Mouse (Mus musculus) c-Kit-positive CD71-positive TER-119-negative erythroid progenitor cells, embryonic 14.5 days (primary cell): ENCODE results near the gene Hhex.
A peak's percentile ranks its signal among the peaks of the same experiment; 100 is the strongest.

Experiments
- DNase-seq: peaks from one replicate; pipeline ENCODE4 v3.0.0-alpha.2; 2013; ENCODE audit warnings: low read depth

Hhex gene

GRCm38 (mm10) chr19:37449246-37449645 lies 14.6 kb downstream of the Hhex start:
- no peak for DNase-seq

DNA sequence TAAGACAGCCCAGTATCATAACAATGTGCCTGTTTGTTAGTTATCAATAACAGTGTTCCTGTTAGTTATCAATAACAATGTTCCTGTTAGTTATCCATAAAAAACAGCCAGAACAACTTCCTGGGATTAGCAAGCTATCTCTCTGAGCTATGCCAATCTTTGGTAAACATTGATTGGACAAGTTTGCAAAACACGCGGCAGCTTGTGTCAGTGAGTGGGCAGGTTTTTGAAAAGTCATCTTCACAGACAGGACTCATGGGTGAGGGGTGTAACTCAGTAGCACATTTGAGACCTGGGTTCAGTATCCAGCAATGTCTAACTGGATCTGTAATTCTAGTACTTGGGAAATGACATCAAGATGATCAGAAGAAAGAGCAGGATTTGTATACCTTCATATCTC lies 20.9 kb downstream of the Hhex start:
- DNase-seq = no peak

DNA sequence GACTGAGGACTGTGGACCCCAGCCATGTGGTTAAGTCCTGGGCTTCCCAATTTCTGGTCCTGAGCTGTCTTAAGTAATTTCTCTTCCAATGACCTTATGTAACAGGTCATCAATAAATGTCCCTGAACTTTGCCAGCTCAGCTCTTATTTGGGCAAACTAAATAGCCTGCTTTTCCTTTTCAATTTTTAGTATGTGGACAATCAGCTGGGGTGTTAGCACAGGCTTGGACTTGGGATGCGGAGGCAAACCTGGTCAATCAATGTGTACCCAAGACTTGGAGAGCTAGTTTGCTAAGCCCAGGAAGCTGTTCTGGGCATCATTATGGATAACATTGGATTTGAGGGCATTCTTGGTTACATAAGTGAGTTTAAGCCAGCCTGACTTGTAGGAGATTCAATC lies 21.4 kb downstream of the Hhex start:
- DNase-seq = no peak

DNA sequence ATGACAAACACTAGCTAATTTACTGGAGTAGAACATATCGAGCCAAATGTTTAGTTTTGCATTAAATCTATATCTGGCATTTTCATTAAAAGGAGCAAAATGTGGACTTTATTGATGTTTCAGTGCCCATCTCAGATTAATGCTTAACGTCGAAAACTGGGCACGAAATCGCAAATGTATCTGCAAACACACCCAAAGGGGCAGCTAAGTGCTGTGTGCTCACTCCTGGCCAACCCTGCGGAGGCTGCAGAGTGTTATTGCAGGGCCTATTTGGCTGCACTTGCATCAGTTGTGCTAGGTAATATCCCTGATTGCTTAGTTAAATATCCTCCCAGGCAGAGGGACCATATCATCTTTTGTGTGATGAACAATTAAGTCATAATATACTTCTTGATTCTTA lies 23.4 kb downstream of the Hhex start:
- DNase-seq = no peak

DNA sequence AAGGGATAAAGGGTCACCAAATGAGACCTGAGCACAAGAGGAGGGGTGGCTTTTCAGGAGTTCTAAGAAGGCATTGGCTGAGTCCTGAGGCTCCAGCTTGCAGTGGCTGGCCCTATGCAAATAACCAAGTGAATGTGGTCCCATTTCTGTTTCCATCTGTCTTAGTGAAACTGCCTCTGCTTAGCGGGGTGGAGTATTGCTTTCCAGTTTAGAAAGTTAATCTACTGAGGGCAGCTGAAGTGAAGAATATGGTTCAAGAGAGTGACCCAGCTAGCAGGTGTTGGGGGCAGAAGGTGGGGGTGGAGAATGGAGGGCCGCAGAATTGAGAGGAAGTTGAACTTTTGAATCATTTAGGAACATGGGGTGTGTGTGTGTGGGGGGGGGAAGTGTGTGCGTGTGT lies 31.8 kb downstream of the Hhex start:
- DNase-seq = no peak

- DNase-seq = no peak
These were observed 32.4 kb downstream of the Hhex start for GRCm38 (mm10) chr19:37466978-37467377.

DNA sequence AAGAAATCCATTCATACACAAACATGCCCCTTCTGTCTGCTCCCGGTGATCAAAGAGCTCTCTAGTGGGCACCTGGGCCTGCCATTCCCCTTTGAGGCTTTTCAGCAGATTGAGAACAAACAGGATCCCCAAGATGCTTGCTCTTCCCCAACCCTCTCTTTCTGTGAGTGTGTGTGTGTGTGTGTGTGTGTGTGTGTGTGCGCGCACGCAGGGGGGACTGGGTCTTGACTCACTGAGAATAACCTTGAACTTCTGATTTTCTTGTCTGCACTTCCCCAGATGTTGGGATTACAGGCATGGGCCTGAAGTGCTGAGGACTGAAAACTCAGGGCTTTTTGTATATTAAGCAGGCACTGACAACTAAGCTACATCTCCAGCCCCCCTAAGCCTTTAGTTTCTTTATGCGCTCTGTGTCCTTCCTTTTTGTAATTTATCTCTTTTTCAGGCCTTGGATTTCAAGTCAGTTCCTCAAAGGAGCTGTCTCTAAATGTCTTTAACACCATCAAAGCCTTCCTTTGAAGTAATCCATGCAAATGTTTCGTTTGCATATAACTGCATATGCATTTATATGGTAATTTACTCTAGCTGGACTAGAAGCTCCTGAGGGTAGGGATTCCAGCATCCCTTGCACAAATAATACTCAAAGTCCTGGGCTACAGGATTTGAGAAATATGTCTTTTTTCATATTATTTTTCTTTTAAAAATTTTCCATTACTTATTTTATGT lies 34.4 kb downstream of the Hhex start:
- no peak for DNase-seq

GRCm38 (mm10) chr19:37471680-37472079 lies 37.1 kb downstream of the Hhex start:
- DNase-seq = no peak

- DNase-seq = no peak
These were observed 38.0 kb downstream of the Hhex start for GRCm38 (mm10) chr19:37472589-37472988.

GRCm38 (mm10) chr19:37481704-37482103 lies 47.1 kb downstream of the Hhex start:
- DNase-seq = no peak

DNA sequence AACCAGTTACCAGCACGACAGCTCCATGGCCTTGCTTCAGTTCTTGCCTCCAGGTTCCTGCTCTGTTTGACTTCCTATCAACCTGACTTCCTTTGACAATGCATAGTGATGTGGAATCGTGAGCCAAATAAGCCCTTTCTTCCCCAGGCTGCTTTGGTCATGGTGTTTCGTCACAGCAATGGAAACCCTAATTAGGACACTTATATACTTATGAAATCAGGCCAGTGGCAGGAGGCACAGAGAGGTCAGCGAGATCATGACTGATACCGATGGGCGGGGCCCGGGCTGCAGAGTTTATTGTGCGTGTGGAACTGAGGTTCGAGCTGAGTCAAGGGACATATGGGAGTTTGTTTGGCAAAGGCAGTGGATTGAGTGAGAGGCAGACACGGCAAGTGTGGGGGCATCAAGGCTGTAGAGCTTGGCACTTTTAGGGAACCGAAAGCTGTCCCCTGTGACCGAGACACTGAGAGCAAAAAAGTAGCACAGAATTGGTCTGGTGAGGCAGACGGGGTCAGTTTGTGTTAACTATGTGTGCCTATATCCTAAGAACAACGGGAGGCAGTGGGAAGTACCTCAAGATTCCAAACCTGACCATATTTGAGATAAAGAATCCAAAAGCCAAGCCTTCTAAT lies 48.1 kb downstream of the Hhex start:
- DNase-seq = no peak

DNA sequence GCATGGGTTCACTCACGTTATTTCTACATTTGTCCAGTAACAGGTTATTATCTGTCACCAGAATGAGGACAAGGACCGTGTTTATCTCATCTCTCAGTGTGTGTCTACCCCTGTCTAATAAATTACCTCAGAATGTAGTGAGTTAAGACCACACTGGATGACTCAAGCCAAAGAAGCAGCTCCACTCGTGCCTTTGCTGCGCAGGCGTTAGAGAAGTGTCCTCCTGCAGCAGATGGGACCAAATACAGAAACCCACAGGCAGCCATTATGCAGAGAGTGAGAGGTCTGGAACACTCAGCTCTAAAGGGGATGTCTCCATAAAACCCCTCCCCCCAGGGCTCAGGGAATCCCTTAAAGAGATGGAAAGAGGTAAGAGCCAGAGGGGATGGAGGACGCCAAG lies 50.2 kb downstream of the Hhex start:
- DNase-seq = no peak

DNA sequence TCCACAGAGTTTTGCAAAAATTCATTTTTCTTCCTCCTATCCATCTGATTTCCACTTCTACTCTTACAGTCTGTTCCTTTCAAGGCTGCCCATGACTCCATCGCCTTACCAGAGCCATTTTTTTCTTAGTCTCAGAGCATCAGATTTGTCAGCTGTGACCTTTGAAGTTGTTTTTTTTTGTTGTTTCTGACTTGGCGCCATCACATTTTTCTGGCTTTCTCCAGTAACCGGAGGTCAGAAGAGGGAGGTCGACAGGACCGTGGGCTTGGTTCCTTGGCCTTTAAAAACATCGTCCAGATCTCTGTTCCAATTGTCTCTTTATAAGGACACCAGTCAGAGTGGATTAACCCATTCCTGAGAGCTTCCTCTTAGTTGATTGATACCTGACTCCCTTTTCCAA lies 52.2 kb downstream of the Hhex start:
- DNase-seq = no peak

DNA sequence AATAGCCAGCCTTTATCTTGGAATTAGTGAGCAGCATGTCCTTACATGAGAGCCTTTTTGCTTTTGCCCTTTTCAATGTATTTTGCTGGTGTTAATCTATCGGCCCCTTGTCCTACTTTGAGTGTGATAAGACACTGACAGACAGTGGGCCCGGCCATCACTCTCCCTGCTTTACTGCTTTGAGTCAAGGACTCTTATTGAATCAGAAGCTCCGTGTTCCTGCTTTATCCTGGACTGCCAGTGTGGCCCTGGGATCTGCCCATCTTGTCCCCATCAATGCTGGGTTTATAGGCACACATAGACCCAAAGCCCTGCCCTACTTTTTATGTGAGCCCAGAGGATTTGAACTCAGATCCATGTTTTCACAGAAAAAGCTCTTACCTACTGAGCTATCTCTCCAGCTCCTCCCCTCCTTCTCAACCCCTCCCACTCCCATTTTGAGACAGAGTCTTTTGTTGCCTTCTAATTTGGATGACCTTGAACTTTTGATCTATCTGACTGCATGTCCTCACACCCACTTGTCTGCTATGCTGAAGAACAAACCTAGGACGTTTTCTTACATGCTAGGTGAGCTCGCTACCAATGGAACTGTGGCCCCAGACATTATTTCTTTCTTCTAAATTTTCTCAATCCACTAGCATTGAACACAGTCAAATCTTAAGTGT lies 53.3 kb downstream of the Hhex start:
- DNase-seq = no peak

- DNase-seq = peak; percentile 39
These were observed 54.1 kb downstream of the Hhex start for GRCm38 (mm10) chr19:37488608-37489262.
